Mouse (Mus musculus) liver, adult 2 months (tissue): ENCODE measurements around the gene Kdm2a.

Source experiments
- CTCF ChIP-seq: fragments of 200-500 bp; IDR thresholded peaks from 2 replicates; pipeline ENCODE4 v1.5.1; 2011; ENCODE audit warnings: low read depth, low read length, control low read depth
- POLR2A ChIP-seq: fragments of 200-500 bp; IDR thresholded peaks from 2 replicates; pipeline ENCODE4 v1.6.1; 2011; ENCODE audit warnings: low read length, control low read depth; ENCODE audit not compliant: insufficient read depth; ENCODE audit errors: extremely low read depth

DNA sequence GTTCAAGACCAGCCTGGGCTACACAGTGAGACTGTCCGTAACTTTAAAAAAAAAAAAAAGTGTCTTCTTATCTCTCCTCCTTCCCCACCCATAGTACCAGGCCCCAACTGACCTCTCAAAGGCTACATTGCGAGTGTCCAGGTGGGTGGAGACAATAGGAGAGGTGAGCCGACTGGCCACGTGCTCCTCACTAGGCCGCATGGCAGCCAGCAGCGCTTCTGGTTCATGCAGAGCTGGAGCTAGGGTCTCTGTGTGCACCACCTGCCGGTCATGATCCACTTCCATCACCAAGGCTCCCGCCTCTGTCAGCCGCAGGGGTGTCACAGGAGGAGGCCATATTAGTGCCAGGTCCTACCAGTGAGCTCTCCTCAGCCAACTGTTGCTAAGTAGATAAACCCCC lies 117.7 kb downstream of the Kdm2a start:
- no peak for TF ChIP-seq POLR2A
- TF ChIP-seq CTCF: no peak
